Mouse (Mus musculus) hindbrain, embryonic 14.5 days (tissue): Measurements from ENCODE around the gene Hrh2. TPM values are rescaled to one million over a fixed set of nuclear protein-coding genes. Genes with fewer than 3 reads are reported as not detected.

Experiments used
- ATAC-seq: fragments of 200-750 bp; cut with Nextera tagmentation; 2 replicates; pipeline ENCODE4 v1.8.0; 2017; ENCODE audit warnings: moderate number of reproducible peaks, mild to moderate bottlenecking, moderate TSS enrichment, moderate library complexity; ENCODE audit not compliant: low FRiP score
- DNase-seq: peaks from one replicate; pipeline ENCODE4 v3.0.0-alpha.2; 2015; ENCODE audit warnings: low spot score
- H3K27ac ChIP-seq: fragments of 300-500 bp; sonication (generic); 2 replicates; pipeline ENCODE4 v1.5.1; 2014; ENCODE audit warnings: mild to moderate bottlenecking, moderate library complexity
- H3K27me3 ChIP-seq: fragments of 300-500 bp; sonication (generic); 2 replicates; pipeline ENCODE4 v1.6.1; 2014; ENCODE audit warnings: mild to moderate bottlenecking, low read length, mixed read lengths; ENCODE audit not compliant: control insufficient read depth, insufficient read depth
- H3K36me3 ChIP-seq: fragments of 300-500 bp; sonication (generic); replicated peaks from 2 replicates; pipeline ENCODE4 v1.6.1; 2014; ENCODE audit not compliant: control insufficient read depth, insufficient read depth
- H3K4me1 ChIP-seq: fragments of 300-500 bp; sonication (generic); replicated peaks from 2 replicates; pipeline ENCODE4 v1.6.1; 2014; ENCODE audit warnings: antibody characterized with exemption, low read length, mixed read lengths; ENCODE audit not compliant: control insufficient read depth, insufficient read depth
- H3K4me2 ChIP-seq: fragments of 300-500 bp; sonication (generic); replicated peaks from 2 replicates; pipeline ENCODE4 v1.6.1; 2014; ENCODE audit warnings: mild to moderate bottlenecking, moderate library complexity
- H3K4me3 ChIP-seq: fragments of 300-500 bp; sonication (generic); replicated peaks from 2 replicates; pipeline ENCODE4 v1.5.1; 2014; ENCODE audit warnings: mild to moderate bottlenecking, low read length
- H3K9ac ChIP-seq: fragments of 300-500 bp; sonication (generic); 2 replicates; pipeline ENCODE4 v1.6.1; 2014
- H3K9me3 ChIP-seq: fragments of 300-500 bp; sonication (generic); 2 replicates; pipeline ENCODE4 v1.6.1; 2016; ENCODE audit warnings: low read length; ENCODE audit not compliant: control insufficient read depth
- WGBS: fragments of 180-500 bp; shearing (Covaris S2); extraction: QIAGEN DNeasy Blood & Tissue Kit; methylation state at CpG from one replicate; pipeline ENCODE4 v1.1.7; 2014; 5-methylcytosine and 5-hydroxymethylcytosine counted together
- polyA plus RNA-seq: library from polyadenylated mRNA; unstranded; fragments of >200 nt; fragmentation: Nextera tagmentation; extraction: Ambion mirVana; gene quantifications from 2 replicates; pipeline ENCODE4 v1.2.1, GENCODE M21; 2014

Gene Hrh2
- polyA plus RNA-seq, 1 experiment from 2014 or later, result 0.76 TPM

GRCm38 (mm10) chr13:54159756-54160155 is 32.2 kb upstream of the Hrh2 start:
- no peak for ATAC-seq
- H3K27ac ChIP-seq, result no peak overlapping the region
- no peak overlapping the region for H3K4me2 ChIP-seq
- H3K4me3 ChIP-seq, result no peak overlapping the region
- no peaks in the 10 kb centered on the region for H3K9me3 ChIP-seq
- WGBS, result 31% methylated on average over 11 of the region's 11 CpGs
- H3K9ac ChIP-seq, result no peak overlapping the region
- no peaks in the 10 kb centered on the region for H3K36me3 ChIP-seq
- DNase-seq, result no peak
- H3K4me1 ChIP-seq, result peaks cover 13% of the 10 kb centered on the region
- no peaks in the 10 kb centered on the region for H3K27me3 ChIP-seq

GRCm38 (mm10) chr13:54160546-54160945 is 31.4 kb upstream of the Hrh2 start:
- WGBS, result 37% methylated on average over 1 of the region's 1 CpGs
- H3K27ac ChIP-seq, result no peak overlapping the region
- H3K4me1 ChIP-seq, result peaks cover 13% of the 10 kb centered on the region
- no peak for ATAC-seq
- no peak overlapping the region for H3K4me3 ChIP-seq
- DNase-seq, result no peak
- H3K9ac ChIP-seq, result no peak overlapping the region
- no peaks in the 10 kb centered on the region for H3K27me3 ChIP-seq
- H3K4me2 ChIP-seq, result no peak overlapping the region
- no peaks in the 10 kb centered on the region for H3K36me3 ChIP-seq
- no peaks in the 10 kb centered on the region for H3K9me3 ChIP-seq

- Histone ChIP-seq H3K9me3 (no peaks in the 10 kb centered on the region), H3K4me1 (peaks cover 13% of the 10 kb centered on the region), H3K9ac (no peak overlapping the region), H3K4me3 (no peak overlapping the region), H3K27me3 (no peaks in the 10 kb centered on the region), H3K4me2 (no peak overlapping the region), H3K27ac (no peak overlapping the region), H3K36me3 (no peaks in the 10 kb centered on the region)
- ATAC-seq (no peak), DNase-seq (no peak)
- WGBS, result 88% methylated on average over 2 of the region's 2 CpGs
Observed at GRCm38 (mm10) chr13:54161514-54161913, 30.4 kb upstream of the Hrh2 start.

- Histone ChIP-seq H3K9me3 (no peaks in the 10 kb centered on the region), H3K4me3 (no peak overlapping the region), H3K27ac (no peak overlapping the region), H3K4me2 (no peak overlapping the region), H3K9ac (no peak overlapping the region), H3K36me3 (no peaks in the 10 kb centered on the region), H3K27me3 (no peaks in the 10 kb centered on the region), H3K4me1 (peaks cover 13% of the 10 kb centered on the region)
- DNase-seq (no peak), ATAC-seq (no peak)
- WGBS, result 82% methylated on average over 8 of the region's 8 CpGs
Observed at GRCm38 (mm10) chr13:54163363-54163762, 28.6 kb upstream of the Hrh2 start.

- Histone ChIP-seq H3K9me3 (no peaks in the 10 kb centered on the region), H3K27ac (no peak overlapping the region), H3K27me3 (no peaks in the 10 kb centered on the region), H3K4me1 (peaks cover 5% of the 10 kb centered on the region; the same call in 1 of the 2 replicates), H3K4me2 (no peak overlapping the region), H3K36me3 (no peaks in the 10 kb centered on the region), H3K9ac (no peak overlapping the region), H3K4me3 (no peak overlapping the region)
- no peak for DNase-seq
- no peak for ATAC-seq
- 87% methylated on average over 10 of the region's 10 CpGs for WGBS
Observed at GRCm38 (mm10) chr13:54164462-54164861, 27.5 kb upstream of the Hrh2 start.

- DNase-seq (no peak), ATAC-seq (no peak)
- 81% methylated on average over 6 of the region's 6 CpGs for WGBS
- Histone ChIP-seq H3K27ac (no peak overlapping the region), H3K9ac (no peak overlapping the region), H3K4me1 (no peaks in the 10 kb centered on the region), H3K4me3 (no peak overlapping the region), H3K27me3 (no peaks in the 10 kb centered on the region), H3K9me3 (no peaks in the 10 kb centered on the region), H3K36me3 (no peaks in the 10 kb centered on the region), H3K4me2 (no peak overlapping the region)
Observed at GRCm38 (mm10) chr13:54165066-54165465, 26.9 kb upstream of the Hrh2 start.

- WGBS, result 88% methylated on average over 6 of the region's 6 CpGs
- Histone ChIP-seq H3K4me1 (no peaks in the 10 kb centered on the region), H3K9me3 (no peaks in the 10 kb centered on the region), H3K27me3 (no peaks in the 10 kb centered on the region), H3K36me3 (no peaks in the 10 kb centered on the region), H3K27ac (no peak overlapping the region), H3K9ac (no peak overlapping the region), H3K4me2 (no peak overlapping the region), H3K4me3 (no peak overlapping the region)
- DNase-seq, result no peak
- ATAC-seq, result no peak
Observed at GRCm38 (mm10) chr13:54165765-54166164, 26.2 kb upstream of the Hrh2 start.

GRCm38 (mm10) chr13:54167036-54167435 is 24.9 kb upstream of the Hrh2 start:
- no peak for ATAC-seq
- Histone ChIP-seq H3K4me2 (no peak overlapping the region), H3K36me3 (no peaks in the 10 kb centered on the region), H3K9me3 (no peaks in the 10 kb centered on the region), H3K4me3 (no peak overlapping the region), H3K27ac (no peak overlapping the region), H3K9ac (no peak overlapping the region), H3K4me1 (no peaks in the 10 kb centered on the region), H3K27me3 (no peaks in the 10 kb centered on the region)
- 96% methylated on average over 2 of the region's 2 CpGs for whole genome bisulfite sequencing
- DNase-seq, result no peak

GRCm38 (mm10) chr13:54168675-54169074 is 23.3 kb upstream of the Hrh2 start:
- no peaks in the 10 kb centered on the region for H3K9me3 ChIP-seq
- no peaks in the 10 kb centered on the region for H3K27me3 ChIP-seq
- no peak overlapping the region for H3K4me2 ChIP-seq
- H3K36me3 ChIP-seq, result no peaks in the 10 kb centered on the region
- H3K4me3 ChIP-seq, result no peak overlapping the region
- no peak for ATAC-seq
- H3K4me1 ChIP-seq, result no peaks in the 10 kb centered on the region
- DNase-seq, result no peak
- 82% methylated on average over 8 of the region's 8 CpGs for WGBS
- H3K27ac ChIP-seq, result no peak overlapping the region
- H3K9ac ChIP-seq, result no peak overlapping the region

- H3K27ac ChIP-seq, result no peak overlapping the region
- no peak overlapping the region for H3K4me2 ChIP-seq
- no peak for DNase-seq
- no peaks in the 10 kb centered on the region for H3K4me1 ChIP-seq
- H3K4me3 ChIP-seq, result no peak overlapping the region
- no peak overlapping the region for H3K9ac ChIP-seq
- H3K27me3 ChIP-seq, result no peaks in the 10 kb centered on the region
- no peaks in the 10 kb centered on the region for H3K36me3 ChIP-seq
- 91% methylated on average over 6 of the region's 6 CpGs for WGBS
- ATAC-seq, result no peak
- H3K9me3 ChIP-seq, result peaks cover 7% of the 10 kb centered on the region; the same call in 1 of the 2 replicates
Observed at GRCm38 (mm10) chr13:54170288-54170687, 21.6 kb upstream of the Hrh2 start.
